Mouse (Mus musculus) hindbrain, embryonic 13.5 days (tissue): ENCODE data around the gene Knop1. TPM values are rescaled to one million over a fixed set of nuclear protein-coding genes. Genes with fewer than 3 reads are reported as not detected.

ENCODE experiments used
- polyA plus RNA-seq: library from polyadenylated mRNA; unstranded; fragments of >200 nt; fragmentation: Nextera tagmentation; extraction: Ambion mirVana; gene quantifications from 2 replicates; pipeline ENCODE4 v1.2.1, GENCODE M21; 2015

Gene Knop1
- polyA plus RNA-seq, 1 experiment from 2014 or later, result 102 TPM

Other genes with a start within 250 kb of the Knop1 start
- gene Gde1, start 150.5 kb downstream of the Knop1 start, polyA plus RNA-seq, result 168 TPM in 2 replicates
- 28.1 and 32.5 TPM in 2 replicates for gene Ccp110, start 143.7 kb downstream of the Knop1 start, polyA plus RNA-seq
- 93.0 and 95.2 TPM in 2 replicates for gene Vps35l, start 116.0 kb downstream of the Knop1 start, polyA plus RNA-seq
- 3.7 and 4.4 TPM in 2 replicates for gene Iqck, start 502 bp downstream of the Knop1 start, polyA plus RNA-seq
- gene Gprc5b, start 139.0 kb upstream of the Knop1 start, polyA plus RNA-seq, result 7.9 and 8.1 TPM in 2 replicates